Mouse (Mus musculus) cortical plate, adult 2 months (tissue): ENCODE results near the gene Slco3a1. TPM values are rescaled to one million over a fixed set of nuclear protein-coding genes. Genes with fewer than 3 reads are reported as not detected.

Experiments used
- H3K27ac ChIP-seq: fragments of 200-500 bp; 2 replicates; pipeline ENCODE4 v1.5.1; 2012; ENCODE audit warnings: low read length, control low read depth, inconsistent platforms; ENCODE audit not compliant: insufficient read depth
- H3K4me1 ChIP-seq: fragments of 200-500 bp; 2 replicates; pipeline ENCODE4 v1.6.1; 2011; ENCODE audit warnings: low read length; ENCODE audit not compliant: control insufficient read depth, insufficient read depth
- H3K4me3 ChIP-seq: fragments of 200-500 bp; 2 replicates; pipeline ENCODE4 v1.5.1; 2011; ENCODE audit warnings: mild to moderate bottlenecking, low read length, control low read depth; ENCODE audit not compliant: insufficient read depth
- CTCF ChIP-seq: fragments of 200-500 bp; IDR thresholded peaks from 2 replicates; pipeline ENCODE4 v1.5.1; 2011; ENCODE audit warnings: mild to moderate bottlenecking, control low read depth, low read length; ENCODE audit not compliant: insufficient read depth; ENCODE audit errors: extremely low read depth
- POLR2A ChIP-seq: fragments of 200-500 bp; IDR thresholded peaks from 2 replicates; pipeline ENCODE4 v1.6.1; 2011; ENCODE audit warnings: mild to moderate bottlenecking, low read length, control low read depth; ENCODE audit not compliant: insufficient read depth; ENCODE audit errors: extremely low read depth
- polyA plus RNA-seq: library from polyadenylated mRNA; depleted of rRNA; stranded (reverse); fragments of >200 nt; gene quantifications from 2 replicates; pipeline ENCODE4 v1.2.3, GENCODE M21; 2012

The Slco3a1 gene
- polyA plus RNA-seq, 1 experiment = 26.5 TPM

- no peaks in the 10 kb centered on the region for H3K4me1 ChIP-seq
- TF ChIP-seq POLR2A (no peak), CTCF (no peak)
- no peak overlapping the region for H3K27ac ChIP-seq
- no peak overlapping the region for H3K4me3 ChIP-seq
These were observed 287.9 kb downstream of the Slco3a1 start for GRCm38 (mm10) chr7:74266511-74267168.

GRCm38 (mm10) chr7:74256291-74256690, 298.3 kb downstream of the Slco3a1 start:
- Histone ChIP-seq H3K4me3 (no peak overlapping the region), H3K4me1 (no peaks in the 10 kb centered on the region), H3K27ac (no peak overlapping the region)
- TF ChIP-seq CTCF (no peak), POLR2A (no peak)

GRCm38 (mm10) chr7:74252066-74252465, 302.5 kb downstream of the Slco3a1 start:
- no peak overlapping the region for H3K27ac ChIP-seq
- no peaks in the 10 kb centered on the region for H3K4me1 ChIP-seq
- H3K4me3 ChIP-seq = no peak overlapping the region
- TF ChIP-seq CTCF (no peak), POLR2A (no peak)

DNA sequence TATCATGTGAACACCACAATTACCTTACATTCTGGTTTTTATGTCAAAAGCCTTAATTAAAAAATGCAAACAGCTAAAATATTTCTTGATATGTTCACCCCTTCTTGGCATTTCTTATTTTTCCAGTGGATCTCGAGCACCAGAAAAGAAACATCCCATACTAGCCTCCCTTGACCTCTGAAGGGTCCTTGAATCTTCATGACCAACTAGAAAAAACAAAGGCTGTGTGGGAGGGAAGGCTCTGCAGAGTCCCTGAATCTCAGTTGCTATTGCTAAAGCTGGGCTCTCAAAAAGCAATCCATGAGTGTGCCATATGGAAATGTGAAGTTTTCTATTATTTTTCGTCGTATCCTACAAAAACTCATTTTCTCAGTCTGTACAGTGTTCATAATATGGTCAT, 313.3 kb downstream of the Slco3a1 start:
- no peak for TF ChIP-seq POLR2A
- TF ChIP-seq CTCF = no peak
- Histone ChIP-seq H3K4me3 (no peak overlapping the region), H3K4me1 (peaks cover 2% of the 10 kb centered on the region; the same call in 1 of the 2 replicates), H3K27ac (no peak overlapping the region)

- Histone ChIP-seq H3K4me1 (peaks cover 2% of the 10 kb centered on the region; the same call in 1 of the 2 replicates), H3K27ac (no peak overlapping the region), H3K4me3 (no peak overlapping the region)
- TF ChIP-seq CTCF (no peak), POLR2A (no peak)
These were observed 314.0 kb downstream of the Slco3a1 start for GRCm38 (mm10) chr7:74240459-74241172.
